Mouse (Mus musculus): Measurements from ENCODE around the gene Pnmt.

DNA sequence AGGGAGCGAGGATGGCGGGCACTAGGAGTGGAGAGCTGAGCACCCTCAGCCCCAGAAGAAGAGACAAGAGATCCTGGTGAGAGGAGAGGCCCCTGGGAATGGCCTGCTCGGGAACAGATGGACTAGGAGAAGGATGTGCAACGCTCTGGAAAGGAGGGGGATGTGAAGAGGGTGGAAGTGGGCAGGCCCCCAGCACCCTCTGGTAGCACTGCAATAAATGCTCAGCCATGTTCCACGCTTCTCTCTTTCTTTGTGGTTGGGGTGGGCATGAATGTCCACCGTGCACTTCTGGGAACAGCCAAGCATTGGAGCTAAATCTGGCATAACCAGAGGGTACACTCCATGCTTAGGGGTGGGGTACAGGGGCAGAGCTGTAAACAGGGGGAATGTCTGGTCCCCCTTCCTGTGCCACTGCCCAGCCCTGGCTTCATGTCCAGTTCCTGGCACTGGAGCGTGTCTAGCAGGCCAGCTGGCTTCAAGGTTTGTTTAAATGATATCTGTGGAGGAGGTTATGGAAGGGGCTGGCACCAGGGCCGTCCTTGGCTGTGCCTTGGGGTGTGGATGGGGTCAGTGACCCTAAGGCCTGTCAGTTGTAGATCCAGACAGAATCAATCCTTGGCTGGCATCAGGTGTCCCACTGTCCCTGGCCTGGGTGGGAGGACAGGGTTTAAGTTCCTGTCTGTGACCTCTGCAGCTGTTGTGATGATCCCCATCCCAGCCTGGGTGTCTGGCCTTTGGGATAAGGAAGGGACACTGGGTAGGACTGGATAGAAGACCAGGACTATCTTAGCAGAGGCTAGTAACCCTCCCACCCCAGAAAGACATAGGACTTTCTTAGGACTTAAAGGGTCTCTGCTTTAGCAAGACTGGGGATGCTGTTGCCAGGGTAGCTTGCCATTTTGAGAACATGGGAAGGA is 1.3 kb upstream of the Pnmt start:
- TF ChIP-seq POLR2A (IDR thresholded peaks at IDR 0.05; ENCODE audit: extremely low read depth, insufficient read depth, low read length) (no peak), CTCF (IDR thresholded peaks at IDR 0.05; ENCODE audit: extremely low read depth, insufficient read depth, low read length) (no peak)
